Comparison of ENCODE assay signal across 13 mouse cellular contexts in the genomic region with DNA sequence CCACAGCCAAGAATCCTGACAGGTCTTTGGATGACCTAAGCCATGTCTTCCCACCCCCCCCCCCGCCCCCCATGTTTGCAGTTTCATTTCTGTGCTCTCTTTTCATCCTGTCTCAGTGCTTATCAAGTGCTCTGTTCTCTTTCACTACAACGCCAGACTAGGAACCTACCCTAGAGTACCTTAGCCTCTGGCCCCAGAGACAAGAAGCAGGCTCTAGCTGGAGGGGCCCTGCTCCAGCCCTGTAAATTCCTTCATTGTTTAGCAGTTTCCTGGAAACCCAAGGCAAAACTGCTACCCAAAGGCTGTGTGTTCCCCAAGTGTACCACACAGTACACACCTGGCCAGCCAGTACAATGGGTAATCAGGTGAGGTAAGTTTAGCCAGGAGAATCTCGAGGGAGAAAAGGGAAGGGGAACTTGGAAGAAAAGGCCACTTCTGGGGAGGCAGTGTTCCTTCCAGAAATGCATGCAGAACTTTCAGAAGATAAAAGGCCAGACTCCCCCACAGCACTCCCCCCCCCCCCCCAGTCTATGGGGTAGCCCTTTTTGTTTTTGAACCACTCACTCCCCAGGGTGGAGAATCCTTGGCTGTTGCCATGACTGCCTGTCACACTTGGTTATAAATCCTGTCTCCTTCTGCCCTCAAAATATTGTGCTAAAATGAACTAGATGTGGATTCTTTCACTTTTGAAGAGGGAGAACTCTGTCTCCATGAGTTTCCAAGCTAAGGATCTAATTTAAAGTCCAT.
DNase-seq lines count a peak whose midpoint lies in the region; ATAC-seq lines count a peak whose summit lies in the region.
"Had no signal": no experiment of that assay in that cellular context is flagged by ENCODE, and none has a peak within 500 bp of the region (broad histone marks: within the 10 kb centered on the region; RNA-seq: fewer than 3 reads in every experiment).

No protein-coding gene starts in this region.

- peaks cover 51% of the 10 kb centered on the region for H3K4me1 ChIP-seq in heart, embryonic 10.5 days
- H3K4me1 ChIP-seq in neural tube, embryonic 11.5 days (ENCODE audit: control insufficient read depth, insufficient read depth, low read length), result peaks cover 5% of the 10 kb centered on the region
- peaks cover 5% of the 10 kb centered on the region for H3K4me1 ChIP-seq in limb, embryonic 11.5 days (ENCODE audit: control insufficient read depth, insufficient read depth, low read length)
- H3K4me1 ChIP-seq: lung, embryonic 15.5 days had no signal

- peak overlapping the region; percentile 78 for H3K27ac ChIP-seq in heart, embryonic 10.5 days
- H3K27ac ChIP-seq in neural tube, embryonic 11.5 days (ENCODE audit: low read depth, low read length), result peak overlapping the region; percentile 58
- 0 out of 2 replicates have a peak overlapping the region, but pooled peaks have one; percentile 15 for H3K27ac ChIP-seq in limb, embryonic 11.5 days (replicated peaks; ENCODE audit: low read depth, low read length)
- H3K27ac ChIP-seq: kidney, postnatal 0 days; lung, embryonic 15.5 days had no signal

- intact Hi-C loops in heart, postnatal 14 days (cut with DNase I), result no loop called here

- H3K9ac ChIP-seq in neural tube, embryonic 11.5 days (ENCODE audit: low read length), result no peak overlapping the region
- no peak overlapping the region for H3K9ac ChIP-seq in limb, embryonic 11.5 days (ENCODE audit: low read length)
- H3K9ac ChIP-seq: lung, embryonic 15.5 days had no signal

- ATAC-seq in neural tube, embryonic 11.5 days (ENCODE audit: insufficient read depth, low FRiP score, low TSS enrichment), result peak; percentile 83
- ATAC-seq in limb, embryonic 11.5 days (ENCODE audit: insufficient number of reproducible peaks, low FRiP score, low TSS enrichment, low read depth), result no peak
- ATAC-seq in frontal cortex, adult (ENCODE audit: low TSS enrichment), result no peak

- DNase-seq in heart, embryonic 10.5 days (ENCODE audit: low spot score), result peak; percentile 78
- DNase-seq in heart, postnatal 14 days, result no peak
- peak; percentile 39 for DNase-seq in neural tube, embryonic 11.5 days (ENCODE audit: low spot score)
- no peak for DNase-seq in neural tube, embryonic 10.5 days (ENCODE audit: extremely low spot score, low spot score)
- no peak for DNase-seq in limb, embryonic 11.5 days (ENCODE audit: low spot score)
- peak; percentile 24 for DNase-seq in yolk sac, embryonic 10.5 days (ENCODE audit: low spot score)
- DNase-seq in cerebellum, postnatal 10 days, result no peak
- DNase-seq: adrenal gland, postnatal 25 days; gastrocnemius, postnatal 25 days had no signal

- no peak overlapping the region for H3K4me2 ChIP-seq in neural tube, embryonic 11.5 days (ENCODE audit: low read depth)
- H3K4me2 ChIP-seq in limb, embryonic 11.5 days (ENCODE audit: low read depth, severe bottlenecking), result no peak overlapping the region
- H3K4me2 ChIP-seq: lung, embryonic 15.5 days had no signal

- WGBS in heart, embryonic 10.5 days, result 24% methylated on average over 3 of the region's 3 CpGs
- WGBS in neural tube, embryonic 11.5 days, result 28% methylated on average over 3 of the region's 3 CpGs
- WGBS in limb, embryonic 11.5 days, result 36% methylated on average over 3 of the region's 3 CpGs

- H3K36me3 ChIP-seq in heart, embryonic 10.5 days, result no peaks in the 10 kb centered on the region
- no peaks in the 10 kb centered on the region for H3K36me3 ChIP-seq in neural tube, embryonic 11.5 days (ENCODE audit: control insufficient read depth, insufficient read depth, low read length)
- H3K36me3 ChIP-seq in limb, embryonic 11.5 days (ENCODE audit: control insufficient read depth, insufficient read depth, low read length), result no peaks in the 10 kb centered on the region
- H3K36me3 ChIP-seq: lung, embryonic 15.5 days had no signal

- no peak overlapping the region for H3K4me3 ChIP-seq in heart, embryonic 10.5 days
- H3K4me3 ChIP-seq in neural tube, embryonic 11.5 days (ENCODE audit: low read depth, low read length), result no peak overlapping the region
- no peak overlapping the region for H3K4me3 ChIP-seq in limb, embryonic 11.5 days (ENCODE audit: low read depth, low read length)
- H3K4me3 ChIP-seq: lung, embryonic 15.5 days; megakaryocyte, embryonic 14.5 days had no signal

- H3K9me3 ChIP-seq in heart, embryonic 10.5 days, result no peaks in the 10 kb centered on the region
- no peaks in the 10 kb centered on the region for H3K9me3 ChIP-seq in neural tube, embryonic 11.5 days (ENCODE audit: control insufficient read depth, low read length)
- no peaks in the 10 kb centered on the region for H3K9me3 ChIP-seq in limb, embryonic 11.5 days (ENCODE audit: control insufficient read depth, low read length)
- H3K9me3 ChIP-seq: lung, embryonic 15.5 days; megakaryocyte, embryonic 14.5 days had no signal

- no peaks in the 10 kb centered on the region for H3K27me3 ChIP-seq in heart, embryonic 10.5 days (ENCODE audit: insufficient read depth, poor library complexity, severe bottlenecking)
- H3K27me3 ChIP-seq in neural tube, embryonic 11.5 days (ENCODE audit: control insufficient read depth, insufficient read depth, low read length), result no peaks in the 10 kb centered on the region
- H3K27me3 ChIP-seq in limb, embryonic 11.5 days (ENCODE audit: control insufficient read depth, insufficient read depth, low read length), result no peaks in the 10 kb centered on the region
- H3K27me3 ChIP-seq: lung, embryonic 15.5 days; megakaryocyte, embryonic 14.5 days had no signal

Comparison
In these comparisons a context has a peak if more than half of its experiments do, and no peak if none do; other contexts are left out.
1. DNase-seq: peak in heart, embryonic 10.5 days (single experiment), neural tube, embryonic 11.5 days (single experiment) and yolk sac, embryonic 10.5 days (single experiment); none in heart, postnatal 14 days (0 of 2), neural tube, embryonic 10.5 days (single experiment), limb, embryonic 11.5 days (single experiment) and cerebellum, postnatal 10 days (0 of 2).
2. H3K27ac ChIP-seq: peak in every context shown above with its lines; median percentile 78 in heart, embryonic 10.5 days; 58 in neural tube, embryonic 11.5 days; 15 in limb, embryonic 11.5 days.